Comparison of ENCODE assay signal across 10 mouse cellular contexts in genomic region chr3:127913885-127914709, GRCm38 (mm10). TPM values are rescaled to one million over a fixed set of nuclear protein-coding genes. Genes with fewer than 3 reads are reported as not detected.
DNase-seq lines count a peak whose midpoint lies in the region; ATAC-seq lines count a peak whose summit lies in the region.
"Had no signal": no experiment of that assay in that cellular context is flagged by ENCODE, and none has a peak within 500 bp of the region (broad histone marks: within the 10 kb centered on the region; RNA-seq: fewer than 3 reads in every experiment).

No protein-coding gene starts in this region.

- DNase-seq in forebrain, embryonic 14.5 days (ENCODE audit: low spot score): peak; percentile 8
- DNase-seq in adipocyte (ENCODE audit: low spot score): peak; percentile 89
- no peak for DNase-seq in cerebellum, postnatal 14 days
- DNase-seq in layer of hippocampus, adult 8-10 months (ENCODE audit: low spot score in 2 of 2): no peak

- H3K27ac ChIP-seq in forebrain, embryonic 14.5 days (ENCODE audit: low read depth, low read length): no peak overlapping the region
- no peak overlapping the region for H3K27ac ChIP-seq in forebrain, embryonic 13.5 days
- H3K27ac ChIP-seq in heart, embryonic 12.5 days (ENCODE audit: poor library complexity, severe bottlenecking): peak overlapping the region; percentile 70
- H3K27ac ChIP-seq in lung, embryonic 15.5 days: peak overlapping the region; percentile 44
- H3K27ac ChIP-seq: kidney, embryonic 15.5 days had no signal

- no peaks in the 10 kb centered on the region for H3K36me3 ChIP-seq in forebrain, embryonic 14.5 days (ENCODE audit: control insufficient read depth, insufficient read depth, low read length)
- no peaks in the 10 kb centered on the region for H3K36me3 ChIP-seq in forebrain, embryonic 13.5 days (ENCODE audit: poor library complexity, severe bottlenecking)
- H3K36me3 ChIP-seq in heart, embryonic 12.5 days: no peaks in the 10 kb centered on the region
- H3K36me3 ChIP-seq in lung, embryonic 15.5 days: no peaks in the 10 kb centered on the region
- H3K36me3 ChIP-seq: kidney, embryonic 15.5 days had no signal

- H3K9me3 ChIP-seq in forebrain, embryonic 14.5 days (replicated peaks; ENCODE audit: control insufficient read depth, low read length): no peaks in the 10 kb centered on the region
- H3K9me3 ChIP-seq in forebrain, embryonic 13.5 days (replicated peaks): no peaks in the 10 kb centered on the region
- peaks cover 3% of the 10 kb centered on the region for H3K9me3 ChIP-seq in heart, embryonic 12.5 days (replicated peaks)
- no peaks in the 10 kb centered on the region for H3K9me3 ChIP-seq in lung, embryonic 15.5 days

- H3K4me2 ChIP-seq in forebrain, embryonic 14.5 days (ENCODE audit: low read length): no peak overlapping the region
- no peak overlapping the region for H3K4me2 ChIP-seq in forebrain, embryonic 13.5 days
- H3K4me2 ChIP-seq in heart, embryonic 12.5 days: peak overlapping the region; percentile 50
- peak overlapping the region; percentile 36 for H3K4me2 ChIP-seq in lung, embryonic 15.5 days
- H3K4me2 ChIP-seq: kidney, embryonic 15.5 days had no signal

- no peak overlapping the region for H3K4me3 ChIP-seq in forebrain, embryonic 14.5 days (ENCODE audit: low read depth, low read length)
- H3K4me3 ChIP-seq in forebrain, embryonic 13.5 days: no peak overlapping the region
- peak overlapping the region; percentile 23; the same call in 1 of the 2 replicates for H3K4me3 ChIP-seq in heart, embryonic 12.5 days
- no peak overlapping the region for H3K4me3 ChIP-seq in lung, embryonic 15.5 days
- H3K4me3 ChIP-seq: kidney, embryonic 15.5 days had no signal

- H3K9ac ChIP-seq in forebrain, embryonic 14.5 days (ENCODE audit: low read length): no peak overlapping the region
- H3K9ac ChIP-seq in forebrain, embryonic 13.5 days: no peak overlapping the region
- no peak overlapping the region for H3K9ac ChIP-seq in heart, embryonic 12.5 days
- no peak overlapping the region for H3K9ac ChIP-seq in lung, embryonic 15.5 days
- H3K9ac ChIP-seq: kidney, embryonic 15.5 days had no signal

- H3K27me3 ChIP-seq in forebrain, embryonic 14.5 days (replicated peaks; ENCODE audit: control insufficient read depth, insufficient read depth, low read length): no peaks in the 10 kb centered on the region
- no peaks in the 10 kb centered on the region for H3K27me3 ChIP-seq in forebrain, embryonic 13.5 days
- H3K27me3 ChIP-seq in heart, embryonic 12.5 days (replicated peaks): no peaks in the 10 kb centered on the region
- H3K27me3 ChIP-seq in lung, embryonic 15.5 days: no peaks in the 10 kb centered on the region
- H3K27me3 ChIP-seq: kidney, embryonic 15.5 days had no signal

- no peaks in the 10 kb centered on the region for H3K4me1 ChIP-seq in forebrain, embryonic 14.5 days (ENCODE audit: control insufficient read depth, insufficient read depth, low read length)
- H3K4me1 ChIP-seq in forebrain, embryonic 13.5 days: no peaks in the 10 kb centered on the region
- 0 out of 2 replicates have a peak, but pooled peaks cover 3% of the 10 kb centered on the region for H3K4me1 ChIP-seq in heart, embryonic 12.5 days (replicated peaks)
- H3K4me1 ChIP-seq in lung, embryonic 15.5 days: 0 out of 2 replicates have a peak, but pooled peaks cover 3% of the 10 kb centered on the region
- H3K4me1 ChIP-seq: kidney, embryonic 15.5 days had no signal

- 61% methylated on average over 16 of the region's 16 CpGs for WGBS in forebrain, embryonic 14.5 days
- 63% methylated on average over 16 of the region's 16 CpGs for WGBS in forebrain, embryonic 13.5 days
- 34% methylated on average over 16 of the region's 16 CpGs for WGBS in heart, embryonic 12.5 days
- WGBS in lung, embryonic 15.5 days: 34% methylated on average over 16 of the region's 16 CpGs

- no peak for ATAC-seq in forebrain, embryonic 14.5 days
- no peak for ATAC-seq in forebrain, embryonic 13.5 days
- no peak for ATAC-seq in heart, embryonic 12.5 days (ENCODE audit: insufficient number of reproducible peaks, low FRiP score)
- ATAC-seq in lung, embryonic 15.5 days (ENCODE audit: borderline replicate concordance, extremely low read depth, low FRiP score, low TSS enrichment): peak; percentile 19; the same call in 1 of the 2 replicates
- ATAC-seq in monocyte, adult 5-6 weeks (replicated peaks; ENCODE audit: insufficient number of reproducible peaks, low FRiP score, low TSS enrichment, poor library complexity, severe bottlenecking): no peak
- ATAC-seq: activated CD4-positive, CD25-positive, alpha-beta regulatory T cell, adult 4 months had no signal

RNA-seq across cellular contexts. Expression of gene Fam241a, which starts 18.0 kb away (rescaled TPM):
- 9.6 and 10.2 TPM in 2 replicates for polyA plus RNA-seq in forebrain, embryonic 14.5 days (2014; fragmentation: Nextera tagmentation; extraction: Ambion mirVana)
- 7.4 and 9.5 TPM in 2 replicates for polyA plus RNA-seq in forebrain, embryonic 13.5 days (2015; fragmentation: Nextera tagmentation; extraction: Ambion mirVana)
- 11.7 and 12.2 TPM in 2 replicates for polyA plus RNA-seq in heart, embryonic 12.5 days (2016; fragmentation: Nextera tagmentation; extraction: Ambion mirVana)
- 8.3 and 10.4 TPM in 2 replicates for polyA plus RNA-seq in lung, embryonic 15.5 days (2015; fragmentation: Nextera tagmentation; extraction: Ambion mirVana)
- total RNA-seq in monocyte, adult 5-6 weeks (2017): 7.6 to 19.3 TPM (median 16.4 TPM) in 3 replicates
- 1 to 10 TPM; 2.3 to 3.4 (median 3.1) TPM for total RNA-seq in layer of hippocampus, adult 8-10 months (2022)

Comparison
In these comparisons a context has a peak if more than half of its experiments do, and no peak if none do; other contexts are left out.
1. DNase-seq: peak in forebrain, embryonic 14.5 days (single experiment) and adipocyte (single experiment); none in cerebellum, postnatal 14 days (0 of 2) and layer of hippocampus, adult 8-10 months (0 of 2).
2. H3K27ac ChIP-seq: peak in heart, embryonic 12.5 days (single experiment) and lung, embryonic 15.5 days (single experiment); none in forebrain, embryonic 14.5 days (single experiment) and forebrain, embryonic 13.5 days (single experiment).
3. H3K4me2 ChIP-seq: peak in heart, embryonic 12.5 days (single experiment) and lung, embryonic 15.5 days (single experiment); none in forebrain, embryonic 14.5 days (single experiment) and forebrain, embryonic 13.5 days (single experiment).